Mouse (Mus musculus) hindbrain, postnatal 0 days (tissue): ENCODE measurements around the gene Olfr734. TPM values are rescaled to one million over a fixed set of nuclear protein-coding genes. Genes with fewer than 3 reads are reported as not detected.

Experiments
- ATAC-seq: fragments of 200-750 bp; cut with Nextera tagmentation; 2 replicates; pipeline ENCODE4 v1.8.0; 2017; ENCODE audit warnings: mild to moderate bottlenecking, moderate TSS enrichment, moderate library complexity
- DNase-seq: peaks from one replicate; pipeline ENCODE4 v3.0.0-alpha.2; 2015; ENCODE audit warnings: low spot score
- H3K27ac ChIP-seq: fragments of 300-500 bp; sonication (generic); 2 replicates; pipeline ENCODE4 v1.5.1; 2014; ENCODE audit warnings: mild to moderate bottlenecking
- H3K27me3 ChIP-seq: fragments of 300-500 bp; sonication (generic); 2 replicates; pipeline ENCODE4 v1.6.1; 2014; ENCODE audit warnings: low read length, mixed read lengths; ENCODE audit not compliant: insufficient read depth
- H3K36me3 ChIP-seq: fragments of 300-500 bp; sonication (generic); 2 replicates; pipeline ENCODE4 v1.6.1; 2014; ENCODE audit warnings: low read length, mixed read lengths; ENCODE audit not compliant: insufficient read depth
- H3K4me1 ChIP-seq: fragments of 300-500 bp; sonication (generic); 2 replicates; pipeline ENCODE4 v1.6.1; 2014; ENCODE audit warnings: antibody characterized with exemption, low read length, mixed read lengths; ENCODE audit not compliant: insufficient read depth
- H3K4me2 ChIP-seq: fragments of 300-500 bp; sonication (generic); 2 replicates; pipeline ENCODE4 v1.6.1; 2014; ENCODE audit warnings: low read depth, mild to moderate bottlenecking, low read length, moderate library complexity, mixed read lengths
- H3K4me3 ChIP-seq: fragments of 300-500 bp; sonication (generic); 2 replicates; pipeline ENCODE4 v1.5.1; 2014; ENCODE audit warnings: low read length
- H3K9ac ChIP-seq: fragments of 300-500 bp; sonication (generic); replicated peaks from 2 replicates; pipeline ENCODE4 v1.6.1; 2014; ENCODE audit warnings: mild to moderate bottlenecking, low read length, moderate library complexity, mixed read lengths
- H3K9me3 ChIP-seq: fragments of 300-500 bp; sonication (generic); 2 replicates; pipeline ENCODE4 v1.6.1; 2016; ENCODE audit warnings: low read length, mixed read lengths
- CTCF ChIP-seq: IDR thresholded peaks from 2 replicates; pipeline ENCODE4 v1.5.1; 2016; ENCODE audit warnings: antibody characterized with exemption, control low read depth, low read depth
- WGBS: fragments of 180-500 bp; shearing (Covaris S2); extraction: QIAGEN DNeasy Blood & Tissue Kit; methylation state at CpG from one replicate; pipeline ENCODE4 v1.1.7; 2014; 5-methylcytosine and 5-hydroxymethylcytosine counted together
- polyA plus RNA-seq: library from polyadenylated mRNA; unstranded; fragments of >200 nt; fragmentation: Nextera tagmentation; extraction: Ambion mirVana; gene quantifications from 2 replicates; pipeline ENCODE4 v1.2.1, GENCODE M21; 2015
- total RNA-seq: library from RNA; depleted of rRNA; stranded (reverse); fragments of >200 nt; gene quantifications from 2 replicates; pipeline ENCODE4 v1.2.3, GENCODE M21; 2014; rRNA removed

Olfr734 gene
- total and polyA plus RNA-seq, 2 experiments from 2014 or later = not detected

DNA sequence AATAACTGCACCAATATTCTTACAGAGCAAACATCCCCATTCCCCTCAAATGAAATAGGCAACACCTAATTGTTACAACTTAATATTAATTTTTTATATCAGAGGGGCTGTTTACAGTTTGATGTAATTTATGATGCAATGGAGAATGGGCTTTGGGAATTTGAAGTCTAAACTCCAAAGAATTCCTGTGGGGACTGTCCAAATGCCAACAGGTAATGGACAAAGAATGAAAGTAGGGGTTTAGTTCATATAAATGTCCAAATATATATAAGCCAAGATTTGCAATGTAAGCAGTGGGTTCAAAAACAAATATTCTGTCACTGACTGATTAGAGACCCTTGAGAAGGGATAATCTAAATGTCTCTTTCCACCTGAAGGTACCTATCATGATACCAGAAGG lies 25.1 kb downstream of the Olfr734 start, which contains the start of gene Olfr733:
TSS of gene Olfr733 (minus strand) at position 101 of the 400 bp plus-strand sequence.
- DNase-seq = no peak
- no peak for TF ChIP-seq CTCF
- Histone ChIP-seq H3K4me3 (no peak within 1 kb of the TSS), H3K9me3 (no peaks in the 10 kb centered on the region), H3K27ac (no peak within 1 kb of the TSS), H3K4me1 (no peaks in the 10 kb centered on the region), H3K36me3 (no peaks in the 10 kb centered on the region), H3K27me3 (no peaks in the 10 kb centered on the region), H3K4me2 (no peak within 1 kb of the TSS), H3K9ac (no peak within 1 kb of the TSS)
- no peak for ATAC-seq

DNA sequence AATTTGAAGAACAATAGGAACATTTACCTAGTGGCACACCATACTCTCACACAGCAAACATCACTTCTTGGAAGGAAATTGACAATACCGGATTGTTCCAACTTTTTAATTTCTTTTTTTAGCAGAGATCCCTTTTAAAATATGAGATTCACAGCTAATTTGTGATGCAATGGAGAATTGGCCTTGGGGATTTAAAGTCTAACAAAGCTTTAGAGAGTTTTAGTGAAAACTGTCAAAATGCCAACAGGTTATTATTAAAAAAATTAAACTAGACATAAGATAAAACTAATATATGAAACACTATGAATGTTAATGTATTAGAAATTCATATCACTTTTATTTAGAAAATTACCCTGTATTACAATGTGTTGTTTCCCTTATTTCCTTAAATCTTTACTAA lies 42.5 kb downstream of the Olfr734 start, which contains the start of gene Olfr732:
TSS of gene Olfr732 (minus strand) at position 101 of the 400 bp plus-strand sequence.
- H3K27ac ChIP-seq = no peak within 1 kb of the TSS
- H3K9me3 ChIP-seq = no peaks in the 10 kb centered on the region
- H3K36me3 ChIP-seq = no peaks in the 10 kb centered on the region
- H3K4me3 ChIP-seq = no peak within 1 kb of the TSS
- WGBS = 92% methylated on average over 1 of the region's 1 CpGs
- H3K27me3 ChIP-seq = no peaks in the 10 kb centered on the region
- H3K4me2 ChIP-seq = no peak within 1 kb of the TSS
- H3K9ac ChIP-seq = no peak within 1 kb of the TSS
- no peaks in the 10 kb centered on the region for H3K4me1 ChIP-seq
- no peak for ATAC-seq
- no peak for TF ChIP-seq CTCF
- DNase-seq = no peak

Other genes with a start within 250 kb of the Olfr734 start
- gene Olfr726, start 235.8 kb downstream of the Olfr734 start, total RNA-seq = not detected in 2 replicates
- gene Olfr726, start 235.8 kb downstream of the Olfr734 start, polyA plus RNA-seq = not detected in 2 replicates
- gene Olfr727, start 203.6 kb downstream of the Olfr734 start, total RNA-seq = not detected in 2 replicates
- gene Olfr727, start 203.6 kb downstream of the Olfr734 start, polyA plus RNA-seq = not detected in 2 replicates
- gene Olfr728, start 184.1 kb downstream of the Olfr734 start, total RNA-seq = not detected in 2 replicates
- gene Olfr728, start 184.1 kb downstream of the Olfr734 start, polyA plus RNA-seq = not detected in 2 replicates
- not detected in 2 replicates for gene Olfr729, start 173.9 kb downstream of the Olfr734 start, total RNA-seq
- not detected in 2 replicates for gene Olfr729, start 173.9 kb downstream of the Olfr734 start, polyA plus RNA-seq
- not detected in 2 replicates for gene Olfr730, start 138.6 kb downstream of the Olfr734 start, total RNA-seq
- not detected in 2 replicates for gene Olfr730, start 138.6 kb downstream of the Olfr734 start, polyA plus RNA-seq
- gene Olfr731, start 84.9 kb downstream of the Olfr734 start, total RNA-seq = not detected in 2 replicates
- gene Olfr731, start 84.9 kb downstream of the Olfr734 start, polyA plus RNA-seq = not detected in 2 replicates
- gene Olfr732, start 42.6 kb downstream of the Olfr734 start, total RNA-seq = not detected in 2 replicates
- gene Olfr732, start 42.6 kb downstream of the Olfr734 start, polyA plus RNA-seq = not detected in 2 replicates
- gene Olfr733, start 25.2 kb downstream of the Olfr734 start, total RNA-seq = not detected in 2 replicates
- gene Olfr733, start 25.2 kb downstream of the Olfr734 start, polyA plus RNA-seq = not detected in 2 replicates
- gene Olfr735, start 22.1 kb upstream of the Olfr734 start, total RNA-seq = not detected in 2 replicates
- gene Olfr735, start 22.1 kb upstream of the Olfr734 start, polyA plus RNA-seq = not detected in 2 replicates
- gene Tlr11, start 31.2 kb upstream of the Olfr734 start, total RNA-seq = 0.04 TPM in 1 of 2 replicates, not detected in the other
- gene Tlr11, start 31.2 kb upstream of the Olfr734 start, polyA plus RNA-seq = not detected in 2 replicates
- gene Olfr736, start 54.4 kb upstream of the Olfr734 start, total RNA-seq = not detected in 2 replicates
- not detected in 2 replicates for gene Olfr736, start 54.4 kb upstream of the Olfr734 start, polyA plus RNA-seq
- gene Olfr738, start 80.8 kb upstream of the Olfr734 start, total RNA-seq = not detected in 2 replicates
- not detected in 2 replicates for gene Olfr738, start 80.8 kb upstream of the Olfr734 start, polyA plus RNA-seq
- not detected in 2 replicates for gene Olfr739, start 91.9 kb upstream of the Olfr734 start, total RNA-seq
- not detected in 2 replicates for gene Olfr739, start 91.9 kb upstream of the Olfr734 start, polyA plus RNA-seq
- not detected in 2 replicates for gene Olfr740, start 118.8 kb upstream of the Olfr734 start, total RNA-seq
- gene Olfr740, start 118.8 kb upstream of the Olfr734 start, polyA plus RNA-seq = not detected in 2 replicates
- gene Olfr741, start 146.0 kb upstream of the Olfr734 start, total RNA-seq = not detected in 2 replicates
- gene Olfr741, start 146.0 kb upstream of the Olfr734 start, polyA plus RNA-seq = not detected in 2 replicates
- gene Olfr742, start 176.8 kb upstream of the Olfr734 start, total RNA-seq = not detected in 2 replicates
- not detected in 2 replicates for gene Olfr742, start 176.8 kb upstream of the Olfr734 start, polyA plus RNA-seq
- gene Olfr743, start 195.1 kb upstream of the Olfr734 start, total RNA-seq = not detected in 2 replicates
- gene Olfr743, start 195.1 kb upstream of the Olfr734 start, polyA plus RNA-seq = not detected in 2 replicates